Mouse (Mus musculus) embryo, embryonic 11 days (tissue): ENCODE measurements around the gene Tifab.

Experiments used
- DNase-seq: peaks from one replicate; pipeline ENCODE4 v3.0.0-alpha.2; 2015

Gene Tifab

GRCm38 (mm10) chr13:56175848-56176247 is 2.8 kb downstream of the Tifab start:
- DNase-seq, result no peak

- DNase-seq, result no peak
Measured at GRCm38 (mm10) chr13:56172901-56173545, 5.7 kb downstream of the Tifab start.

GRCm38 (mm10) chr13:56172106-56172505 is 6.6 kb downstream of the Tifab start:
- DNase-seq, result no peak

- DNase-seq, result peak; percentile 34
Measured at GRCm38 (mm10) chr13:56168403-56168781, 10.3 kb downstream of the Tifab start.

- DNase-seq, result peak; percentile 43
Measured at GRCm38 (mm10) chr13:56167446-56168402, 11.0 kb downstream of the Tifab start.

GRCm38 (mm10) chr13:56165561-56165960 is 13.1 kb downstream of the Tifab start:
- DNase-seq, result no peak

GRCm38 (mm10) chr13:56164372-56164771 is 14.3 kb downstream of the Tifab start:
- no peak for DNase-seq

GRCm38 (mm10) chr13:56163751-56164150 is 14.9 kb downstream of the Tifab start:
- no peak for DNase-seq

- DNase-seq, result no peak
Measured at GRCm38 (mm10) chr13:56162859-56163258, 15.8 kb downstream of the Tifab start.

GRCm38 (mm10) chr13:56159614-56160363 is 18.9 kb downstream of the Tifab start:
- DNase-seq, result peak; percentile 77

GRCm38 (mm10) chr13:56159016-56159601 is 19.6 kb downstream of the Tifab start:
- peak; percentile 55 for DNase-seq

- no peak for DNase-seq
Measured at GRCm38 (mm10) chr13:56155671-56156070, 23.0 kb downstream of the Tifab start.

- DNase-seq, result no peak
Measured at GRCm38 (mm10) chr13:56155048-56155447, 23.6 kb downstream of the Tifab start.

- no peak for DNase-seq
Measured at GRCm38 (mm10) chr13:56152773-56153460, 25.8 kb downstream of the Tifab start.

GRCm38 (mm10) chr13:56151404-56152226 is 27.1 kb downstream of the Tifab start:
- DNase-seq, result peak; percentile 93

GRCm38 (mm10) chr13:56145523-56145922 is 33.2 kb downstream of the Tifab start:
- DNase-seq, result no peak

GRCm38 (mm10) chr13:56144021-56144420 is 34.7 kb downstream of the Tifab start:
- DNase-seq, result no peak

GRCm38 (mm10) chr13:56143151-56143513 is 35.6 kb downstream of the Tifab start:
- DNase-seq, result no peak

- DNase-seq, result no peak
Measured at GRCm38 (mm10) chr13:56142382-56143150, 36.1 kb downstream of the Tifab start.

- no peak for DNase-seq
Measured at GRCm38 (mm10) chr13:56139167-56139751, 39.4 kb downstream of the Tifab start.
